Mouse (Mus musculus): ENCODE data around the gene Ulk4.

- TF ChIP-seq CTCF (IDR thresholded peaks at IDR 0.05) (no peak), EP300 (IDR thresholded peaks at IDR 0.05) (peak; percentile 41; the same call in 1 of the 2 replicates)
These were observed 357.9 kb downstream of the Ulk4 start for GRCm38 (mm10) chr9:120919130-120919529.

Measured in lung, postnatal 0 days (tissue).